Mouse (Mus musculus) activated CD4-positive, CD25-positive, alpha-beta regulatory T cell (primary cell): Measurements from ENCODE around the gene Xxylt1. TPM values are rescaled to one million over a fixed set of nuclear protein-coding genes. Genes with fewer than 3 reads are reported as not detected.

Source experiments
- polyA plus RNA-seq, 2 experiments: library from polyadenylated mRNA; unstranded; fragments of 100-300 nt; shearing (Covaris generic); gene quantifications; one replicate each; pipeline ENCODE4 v1.2.1; 2017

Xxylt1 gene
- polyA plus RNA-seq, result 10 to 100 TPM; 46.7 to 83.2 TPM

DNA sequence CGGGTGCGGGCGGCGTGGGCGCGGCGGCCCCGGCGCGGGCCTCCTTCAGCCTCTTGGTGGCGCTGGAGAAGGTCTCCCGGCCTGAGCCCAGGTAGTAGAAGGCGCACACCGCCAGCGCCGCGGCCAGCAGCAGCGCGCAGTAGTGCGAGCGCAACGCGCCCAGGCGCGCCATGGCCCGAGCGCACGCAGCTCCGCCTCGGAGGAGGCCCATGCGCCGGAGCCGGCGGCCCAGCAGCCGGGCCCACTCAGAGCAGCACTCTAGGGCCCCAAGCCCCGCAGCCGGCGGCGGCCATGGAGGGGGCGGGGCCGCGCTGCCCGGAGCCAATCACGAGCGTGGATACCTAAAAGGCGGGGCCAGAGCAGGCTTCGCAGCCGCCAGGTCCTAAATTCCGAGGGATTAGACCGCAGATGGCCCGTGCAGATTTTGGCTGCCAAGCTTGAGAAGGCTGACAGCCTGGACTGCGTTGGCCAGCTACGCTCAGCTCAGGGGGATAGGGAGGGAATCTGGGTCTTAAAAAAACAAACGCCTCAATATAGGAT lies at the start of gene Xxylt1:
Gene Xxylt1, minus strand, starts transcription at position 308 of the 540 bp plus-strand sequence.

Other genes starting within 250 kb of the Xxylt1 start
- gene Acap2, start 119.8 kb upstream of the Xxylt1 start, polyA plus RNA-seq, result 10 to 100 TPM; 25.3 to 34.3 TPM
- gene Ppp1r2, start 193.8 kb upstream of the Xxylt1 start, polyA plus RNA-seq, result 10 to 100 TPM; 52.4 to 54.5 TPM
- gene Apod, start 233.4 kb upstream of the Xxylt1 start, polyA plus RNA-seq, result under 1 TPM in 1 of 2 experiments, not detected in 1; 0.07 TPM